Mouse (Mus musculus): Measurements from ENCODE around the gene Mest. TPM values are rescaled to one million over a fixed set of nuclear protein-coding genes. Genes with fewer than 3 reads are reported as not detected.

Mest gene
- total and polyA plus RNA-seq, 3 experiments: 0.12 to 0.31 TPM; not detected in 1

DNA sequence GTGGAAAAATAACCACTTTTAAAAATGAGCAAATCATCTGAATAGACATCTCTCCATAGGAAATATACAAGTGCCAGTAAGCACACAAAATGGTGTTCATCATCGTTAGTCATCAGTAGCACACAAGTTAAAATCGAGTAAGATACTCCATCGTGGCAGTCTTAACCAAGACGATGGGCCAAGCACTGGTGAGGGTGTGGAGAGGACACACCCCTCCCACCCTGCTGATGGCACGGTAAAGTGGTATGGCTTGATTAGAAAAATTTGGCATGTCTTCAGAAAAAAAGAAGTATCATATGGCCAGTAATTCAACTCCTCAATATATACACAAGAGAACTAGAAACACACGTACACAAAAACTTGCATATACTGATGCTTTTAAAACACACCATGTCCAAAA, 46.8 kb upstream of the Mest start:
- H3K79me2 ChIP-seq (ENCODE audit: control insufficient read depth, insufficient read depth, low read length, poor library complexity): no peaks in the 10 kb centered on the region
- no peaks in the 10 kb centered on the region for H3K27me3 ChIP-seq (ENCODE audit: control insufficient read depth in 1 of 2, insufficient read depth in 2 of 2, low read length in 2 of 2)
- peaks cover 0 to 42% of the 10 kb centered on the region in 2 experiments; a peak in 2 of 4 replicates for H3K36me3 ChIP-seq (ENCODE audit: control insufficient read depth in 1 of 2, insufficient read depth in 2 of 2, low read length in 2 of 2)
- no peak overlapping the region for H3K9ac ChIP-seq (ENCODE audit: control insufficient read depth, low read depth, low read length, poor library complexity, severe bottlenecking)
- H3K27ac ChIP-seq (ENCODE audit: control insufficient read depth, low read depth, low read length): no peak overlapping the region
- no peak overlapping the region for H3K4me3 ChIP-seq (ENCODE audit: control insufficient read depth in 1 of 2, insufficient read depth in 1 of 2, low read depth in 2 of 2, low read length in 2 of 2)
- peak; percentile 57 for DNase-seq (ENCODE audit: low read depth, low spot score)
- H3K9me3 ChIP-seq (replicated peaks; ENCODE audit: insufficient read depth, low read length): no peaks in the 10 kb centered on the region
- TF ChIP-seq CHD2 (IDR thresholded peaks at IDR 0.05; ENCODE audit: low read length): no peak
- 0 out of 4 replicates have a peak, but pooled peaks of 1 of the 2 experiments have one; percentile 36 for TF ChIP-seq EP300 (IDR thresholded peaks at IDR 0.05; ENCODE audit: low read depth in 1 of 2, low read length in 2 of 2)
- TF ChIP-seq TCF12 (IDR thresholded peaks at IDR 0.05; ENCODE audit: low read depth, low read length): 0 out of 2 replicates have a peak, but pooled peaks have one; percentile 16
- H3K4me1 ChIP-seq (ENCODE audit: control insufficient read depth in 1 of 2, insufficient read depth in 2 of 2, low read length in 2 of 2): peaks cover 31% of the 10 kb centered on the region in 2 experiments

DNA sequence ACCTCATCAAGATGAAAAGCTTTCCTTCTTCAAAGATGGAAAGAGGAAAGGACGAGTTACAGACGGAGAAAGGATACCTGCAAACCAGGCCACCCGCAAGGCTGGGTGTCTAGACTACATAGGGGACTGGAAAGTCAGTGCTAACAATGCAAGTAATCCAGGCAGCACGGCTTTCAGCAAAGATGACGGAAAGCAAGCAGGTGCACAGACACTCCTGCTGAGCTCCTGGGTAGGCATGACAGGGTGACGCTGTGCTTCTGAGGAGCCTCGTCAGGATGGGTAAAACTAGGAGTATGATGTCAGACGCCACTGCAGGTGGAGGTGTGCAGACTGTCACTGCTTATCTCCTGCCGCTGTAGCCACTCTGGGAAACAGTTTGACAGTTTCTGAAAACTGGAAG, 45.8 kb upstream of the Mest start:
- H3K9ac ChIP-seq (ENCODE audit: control insufficient read depth, low read depth, low read length, poor library complexity, severe bottlenecking): no peak overlapping the region
- TF ChIP-seq UBTF (IDR thresholded peaks at IDR 0.05; ENCODE audit: borderline replicate concordance, insufficient read depth, low read depth, low read length) (no peak), MYC (IDR thresholded peaks at IDR 0.05; ENCODE audit: low read depth, low read length) (no peak), CHD2 (IDR thresholded peaks at IDR 0.05; ENCODE audit: low read length) (no peak), MAX (IDR thresholded peaks at IDR 0.05; ENCODE audit: low read length) (no peak), E2F4 (IDR thresholded peaks at IDR 0.05; ENCODE audit: borderline replicate concordance, low read depth, low read length) (no peak), TBP (IDR thresholded peaks at IDR 0.05; ENCODE audit: low read depth, low read length) (no peak), SMC3 (IDR thresholded peaks at IDR 0.05; ENCODE audit: low read depth, low read length) (no peak), USF2 (IDR thresholded peaks at IDR 0.05; ENCODE audit: borderline replicate concordance in 1 of 2, insufficient read depth in 1 of 2, low read depth in 1 of 2, low read length in 2 of 2) (no peak), EP300 (IDR thresholded peaks at IDR 0.05; ENCODE audit: low read depth in 1 of 2, low read length in 2 of 2) (no peak), GATA1 (IDR thresholded peaks at IDR 0.05; ENCODE audit: low read depth, low read length) (no peak), ZNF384 (IDR thresholded peaks at IDR 0.05; ENCODE audit: low read depth, low read length) (no peak), NELFE (IDR thresholded peaks at IDR 0.05; ENCODE audit: low read depth, low read length) (no peak), ZMIZ1 (IDR thresholded peaks at IDR 0.05; ENCODE audit: low read depth, low read length) (no peak), HCFC1 (IDR thresholded peaks at IDR 0.05; ENCODE audit: low read depth, low read length) (no peak), USF1 (IDR thresholded peaks at IDR 0.05; ENCODE audit: low read depth, low read length) (no peak), BHLHE40 (IDR thresholded peaks at IDR 0.05; ENCODE audit: borderline replicate concordance, low read depth, low read length) (no peak), TCF12 (IDR thresholded peaks at IDR 0.05; ENCODE audit: low read depth, low read length) (no peak)
- no peaks in the 10 kb centered on the region for H3K9me3 ChIP-seq (replicated peaks; ENCODE audit: insufficient read depth, low read length)
- H3K4me1 ChIP-seq (ENCODE audit: control insufficient read depth in 1 of 2, insufficient read depth in 2 of 2, low read length in 2 of 2): peaks cover 34 to 37% of the 10 kb centered on the region in 2 experiments
- peaks cover 0 to 49% of the 10 kb centered on the region in 2 experiments; a peak in 2 of 4 replicates for H3K36me3 ChIP-seq (ENCODE audit: control insufficient read depth in 1 of 2, insufficient read depth in 2 of 2, low read length in 2 of 2)
- no peak for DNase-seq (ENCODE audit: low read depth, low spot score)
- no peak overlapping the region for H3K4me3 ChIP-seq (ENCODE audit: control insufficient read depth in 1 of 2, insufficient read depth in 1 of 2, low read depth in 2 of 2, low read length in 2 of 2)
- no peaks in the 10 kb centered on the region for H3K27me3 ChIP-seq (ENCODE audit: control insufficient read depth in 1 of 2, insufficient read depth in 2 of 2, low read length in 2 of 2)
- no peak overlapping the region for H3K27ac ChIP-seq (ENCODE audit: control insufficient read depth, low read depth, low read length)
- no peaks in the 10 kb centered on the region for H3K79me2 ChIP-seq (ENCODE audit: control insufficient read depth, insufficient read depth, low read length, poor library complexity)
